Mouse (Mus musculus) forebrain, embryonic 12.5 days (tissue): ENCODE data around the gene Olfr461. TPM values are rescaled to one million over a fixed set of nuclear protein-coding genes. Genes with fewer than 3 reads are reported as not detected.

Experiments
- polyA plus RNA-seq: library from polyadenylated mRNA; unstranded; fragments of >200 nt; fragmentation: Nextera tagmentation; extraction: Ambion mirVana; gene quantifications from 2 replicates; pipeline ENCODE4 v1.2.1, GENCODE M21; 2016

Gene Olfr461
- polyA plus RNA-seq, 1 experiment from 2014 or later: 0.08 TPM

Other genes starting within 250 kb of the Olfr461 start
- 39.9 and 44.1 TPM in 2 replicates for gene Agk, start 229.9 kb downstream of the Olfr461 start, polyA plus RNA-seq
- 25.8 and 28.4 TPM in 2 replicates for gene E330009J07Rik, start 118.9 kb downstream of the Olfr461 start, polyA plus RNA-seq
- 0.19 and 0.24 TPM in 2 replicates for gene Wee2, start 116.0 kb downstream of the Olfr461 start, polyA plus RNA-seq
- gene Ssbp1, start 83.7 kb downstream of the Olfr461 start, polyA plus RNA-seq: 199 TPM in 2 replicates
- not detected in 2 replicates for gene Tas2r137, start 63.8 kb downstream of the Olfr461 start, polyA plus RNA-seq
- not detected in 2 replicates for gene Tas2r108, start 61.5 kb downstream of the Olfr461 start, polyA plus RNA-seq
- gene Prss37, start 35.5 kb downstream of the Olfr461 start, polyA plus RNA-seq: not detected in 2 replicates
- not detected in 2 replicates for gene Olfr460, start 14.4 kb upstream of the Olfr461 start, polyA plus RNA-seq
- gene Clec5a, start 30.8 kb upstream of the Olfr461 start, polyA plus RNA-seq: 0.29 and 0.52 TPM in 2 replicates
- gene Tas2r138, start 58.3 kb upstream of the Olfr461 start, polyA plus RNA-seq: not detected in 2 replicates
- 0.03 TPM in 1 of 2 replicates, not detected in the other for gene Mgam, start 73.8 kb upstream of the Olfr461 start, polyA plus RNA-seq